Mouse (Mus musculus) neural tube, embryonic 10.5 days (tissue): Measurements from ENCODE around the gene Sema6d.

Experiments used
- DNase-seq: peaks from one replicate; pipeline ENCODE4 v3.0.0-alpha.2; 2017; ENCODE audit warnings: low spot score; ENCODE audit errors: extremely low spot score

Gene Sema6d

GRCm38 (mm10) chr2:124089813-124090230 is at the start of gene Sema6d:
Sema6d (plus strand) TSS chr2:124089969.
- DNase-seq, result no peak

GRCm38 (mm10) chr2:124059910-124060309 is 29.9 kb upstream of the Sema6d start:
- no peak for DNase-seq

- no peak for DNase-seq
Observed at GRCm38 (mm10) chr2:124068380-124068779, 21.4 kb upstream of the Sema6d start.

GRCm38 (mm10) chr2:124070664-124071063 is 19.1 kb upstream of the Sema6d start:
- DNase-seq, result no peak

- no peak for DNase-seq
Observed at GRCm38 (mm10) chr2:124071380-124071779, 18.4 kb upstream of the Sema6d start.

- peak; percentile 57 for DNase-seq
Observed at GRCm38 (mm10) chr2:124090231-124091141, 717 bp downstream of the Sema6d start.

GRCm38 (mm10) chr2:124099697-124100096 is 9.9 kb downstream of the Sema6d start:
- no peak for DNase-seq

GRCm38 (mm10) chr2:124100486-124101200 is 10.9 kb downstream of the Sema6d start:
- DNase-seq, result peak; percentile 57

- DNase-seq, result no peak
Observed at GRCm38 (mm10) chr2:124101201-124101517, 11.4 kb downstream of the Sema6d start.

- DNase-seq, result no peak
Observed at GRCm38 (mm10) chr2:124101580-124101979, 11.8 kb downstream of the Sema6d start.

- no peak for DNase-seq
Observed at GRCm38 (mm10) chr2:124103277-124103676, 13.5 kb downstream of the Sema6d start.

GRCm38 (mm10) chr2:124118469-124119243 is 28.9 kb downstream of the Sema6d start:
- DNase-seq, result no peak

- no peak for DNase-seq
Observed at GRCm38 (mm10) chr2:124120355-124120754, 30.6 kb downstream of the Sema6d start.

- no peak for DNase-seq
Observed at GRCm38 (mm10) chr2:124121539-124121938, 31.8 kb downstream of the Sema6d start.

- DNase-seq, result no peak
Observed at GRCm38 (mm10) chr2:124125504-124125903, 35.7 kb downstream of the Sema6d start.

- DNase-seq, result no peak
Observed at GRCm38 (mm10) chr2:124126853-124127252, 37.1 kb downstream of the Sema6d start.

- DNase-seq, result no peak
Observed at GRCm38 (mm10) chr2:124130876-124131275, 41.1 kb downstream of the Sema6d start.

- no peak for DNase-seq
Observed at GRCm38 (mm10) chr2:124141510-124142044, 51.8 kb downstream of the Sema6d start.

GRCm38 (mm10) chr2:124145528-124145927 is 55.8 kb downstream of the Sema6d start:
- DNase-seq, result no peak

GRCm38 (mm10) chr2:124158158-124158557 is 68.4 kb downstream of the Sema6d start:
- no peak for DNase-seq

- no peak for DNase-seq
Observed at GRCm38 (mm10) chr2:124162001-124162599, 72.3 kb downstream of the Sema6d start.
